Mouse (Mus musculus) bone marrow, adult 2 months (tissue): ENCODE data around the gene Ly6c2.
"Not testable (repeated sequence)": the region's sequence is repeated elsewhere in the genome, so short reads cannot be mapped to it uniquely, and the experiment has no call there.

ENCODE experiments used
- CTCF ChIP-seq: fragments of 200-500 bp; IDR thresholded peaks from 2 replicates; pipeline ENCODE4 v1.5.1; 2011; ENCODE audit warnings: low read length, control low read depth; ENCODE audit not compliant: control insufficient read depth, insufficient read depth
- POLR2A ChIP-seq: fragments of 200-500 bp; IDR thresholded peaks from 2 replicates; pipeline ENCODE4 v1.6.1; 2011; ENCODE audit warnings: low read depth, mild to moderate bottlenecking, control low read depth, low read length, borderline replicate concordance; ENCODE audit not compliant: control insufficient read depth

DNA sequence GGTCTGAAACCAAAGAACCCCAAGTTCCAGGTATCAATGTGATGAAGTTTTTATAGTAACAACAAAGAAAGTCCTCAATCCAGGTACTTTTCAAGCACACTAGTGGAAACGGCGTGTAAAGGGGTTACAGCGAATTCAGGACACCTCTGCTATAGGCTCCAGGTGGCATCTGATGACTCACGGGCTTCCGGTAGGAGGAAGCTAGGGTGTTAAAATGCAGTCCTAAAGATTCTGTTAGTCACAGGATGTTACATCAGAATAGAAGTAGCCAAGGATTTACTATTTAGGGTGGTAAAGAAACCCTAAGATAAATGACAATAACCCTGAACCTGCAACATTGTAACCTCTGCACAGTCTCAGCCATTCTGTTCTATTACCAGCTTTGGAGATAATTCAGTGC is 5.7 kb upstream of the Ly6c2 start:
- not testable (repeated sequence) for TF ChIP-seq CTCF, POLR2A
